7 mouse cellular contexts compared by ENCODE assay signal in the genomic region with DNA sequence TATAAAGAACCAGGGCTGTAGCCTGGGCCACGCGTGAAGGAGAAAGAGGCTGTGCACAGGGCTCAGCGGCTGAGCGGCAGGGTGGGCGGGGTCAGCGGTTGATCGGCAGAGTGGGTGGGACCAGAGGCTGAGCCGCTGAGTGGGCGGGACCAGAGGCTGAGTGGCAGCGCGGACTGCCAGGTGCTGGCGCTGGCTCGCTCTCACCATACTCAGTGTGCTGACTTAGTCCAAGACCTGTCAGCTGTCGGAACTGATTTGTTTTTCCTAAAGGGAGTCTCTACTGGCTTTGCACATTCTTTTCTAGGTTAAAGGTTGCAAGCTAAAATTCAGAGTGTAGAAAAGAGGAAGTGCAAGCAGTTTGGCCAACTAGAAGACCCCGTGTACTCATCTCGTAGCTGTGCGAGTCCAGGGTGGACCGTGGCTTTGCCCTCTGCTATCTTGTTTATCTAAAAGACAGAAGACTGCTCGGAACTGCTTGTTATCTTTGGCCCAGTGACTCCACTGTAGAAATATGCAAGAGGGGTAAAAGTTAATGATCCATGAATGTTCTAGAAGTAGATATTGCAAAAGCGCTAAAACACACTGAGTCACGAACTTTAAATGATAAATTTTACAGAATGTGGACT. TPM values are rescaled to one million over a fixed set of nuclear protein-coding genes. Genes with fewer than 3 reads are reported as not detected.
DNase-seq lines count a peak whose midpoint lies in the region; ATAC-seq lines count a peak whose summit lies in the region.

No protein-coding gene starts in this region.

- peaks cover 44% of the 10 kb centered on the region for H3K4me1 ChIP-seq in intestine, embryonic 16.5 days (ENCODE audit: control insufficient read depth, insufficient read depth, low read length)
- peaks cover 16% of the 10 kb centered on the region for H3K4me1 ChIP-seq in limb, embryonic 11.5 days (ENCODE audit: control insufficient read depth, insufficient read depth, low read length)
- H3K4me1 ChIP-seq in midbrain, embryonic 13.5 days (replicated peaks), result peaks cover 27% of the 10 kb centered on the region

- intact Hi-C loops in gastrocnemius, postnatal 36 days (cut with DNase I), result no loop called here

- peak overlapping the region; percentile 89 for H3K27ac ChIP-seq in intestine, embryonic 16.5 days (ENCODE audit: low read length)
- H3K27ac ChIP-seq in limb, embryonic 11.5 days (replicated peaks; ENCODE audit: low read depth, low read length), result no peak overlapping the region
- H3K27ac ChIP-seq in midbrain, embryonic 13.5 days, result peak overlapping the region; percentile 14; the same call in 1 of the 2 replicates

- H3K4me3 ChIP-seq in intestine, embryonic 16.5 days (ENCODE audit: low read length), result peak overlapping the region; percentile 35
- no peak overlapping the region for H3K4me3 ChIP-seq in limb, embryonic 11.5 days (ENCODE audit: low read depth, low read length)
- H3K4me3 ChIP-seq in midbrain, embryonic 13.5 days (replicated peaks), result peak overlapping the region; percentile 21

- peak; percentile 89 for ATAC-seq in intestine, embryonic 16.5 days
- ATAC-seq in limb, embryonic 11.5 days (ENCODE audit: insufficient number of reproducible peaks, low FRiP score, low TSS enrichment, low read depth), result peak; percentile 80; the same call in 1 of the 2 replicates
- ATAC-seq in midbrain, embryonic 13.5 days, result peak; percentile 93

- H3K9me3 ChIP-seq in intestine, embryonic 16.5 days (ENCODE audit: control insufficient read depth, low read length), result no peaks in the 10 kb centered on the region
- H3K9me3 ChIP-seq in limb, embryonic 11.5 days (ENCODE audit: control insufficient read depth, low read length), result no peaks in the 10 kb centered on the region
- H3K9me3 ChIP-seq in midbrain, embryonic 13.5 days, result no peaks in the 10 kb centered on the region

- no peaks in the 10 kb centered on the region; the same call in 1 of the 2 replicates for H3K36me3 ChIP-seq in intestine, embryonic 16.5 days (ENCODE audit: control insufficient read depth, insufficient read depth, low read length)
- H3K36me3 ChIP-seq in limb, embryonic 11.5 days (ENCODE audit: control insufficient read depth, insufficient read depth, low read length), result no peaks in the 10 kb centered on the region
- H3K36me3 ChIP-seq in midbrain, embryonic 13.5 days, result no peaks in the 10 kb centered on the region

- peak; percentile 94 for DNase-seq in adrenal gland, postnatal 10 days
- DNase-seq in embryo, embryonic 9.5 days (ENCODE audit: extremely low spot score), result peak; percentile 84
- DNase-seq in gastrocnemius, postnatal 36 days, result peak; percentile 76 to 88
- peak; percentile 90 for DNase-seq in limb, embryonic 11.5 days (ENCODE audit: low spot score)
- DNase-seq in spleen, adult 12 weeks (ENCODE audit: low spot score), result peak; percentile 70

- WGBS in intestine, embryonic 16.5 days, result 3% methylated on average over 21 of the region's 21 CpGs
- 13% methylated on average over 21 of the region's 21 CpGs for WGBS in limb, embryonic 11.5 days
- WGBS in midbrain, embryonic 13.5 days, result 11% methylated on average over 21 of the region's 21 CpGs

- peak overlapping the region; percentile 75 for H3K4me2 ChIP-seq in intestine, embryonic 16.5 days (ENCODE audit: low read depth, low read length)
- peak overlapping the region; percentile 47; the same call in 1 of the 2 replicates for H3K4me2 ChIP-seq in limb, embryonic 11.5 days (ENCODE audit: low read depth, severe bottlenecking)
- peak overlapping the region; percentile 52 for H3K4me2 ChIP-seq in midbrain, embryonic 13.5 days (replicated peaks)

- H3K9ac ChIP-seq in intestine, embryonic 16.5 days (ENCODE audit: low read depth, low read length), result peak overlapping the region; percentile 54
- peak overlapping the region; percentile 38; the same call in 1 of the 2 replicates for H3K9ac ChIP-seq in limb, embryonic 11.5 days (ENCODE audit: low read length)
- H3K9ac ChIP-seq in midbrain, embryonic 13.5 days (replicated peaks), result peak overlapping the region; percentile 34; the same call in 1 of the 2 replicates

- no peaks in the 10 kb centered on the region for H3K27me3 ChIP-seq in intestine, embryonic 16.5 days (replicated peaks; ENCODE audit: control insufficient read depth, insufficient read depth, low read length)
- H3K27me3 ChIP-seq in limb, embryonic 11.5 days (ENCODE audit: control insufficient read depth, insufficient read depth, low read length), result no peaks in the 10 kb centered on the region
- peaks cover 16% of the 10 kb centered on the region for H3K27me3 ChIP-seq in midbrain, embryonic 13.5 days

RNA-seq across cellular contexts. Expression of gene H6pd, which starts 19.8 kb away (rescaled TPM):
- 100 to 1,000 TPM; 102 to 133 TPM for total RNA-seq in adrenal gland, postnatal 10 days (2021)
- total RNA-seq in gastrocnemius, postnatal 36 days (2021), result 10 to 100 TPM; 51.9 to 54.1 TPM
- 31.6 and 41.6 TPM in 2 replicates for polyA plus RNA-seq in intestine, embryonic 16.5 days (2015; fragmentation: Nextera tagmentation; extraction: Ambion mirVana)
- polyA plus RNA-seq in limb, embryonic 11.5 days (2014; fragmentation: Nextera tagmentation; extraction: Ambion mirVana), result 3.5 and 3.9 TPM in 2 replicates
- 1.7 and 1.9 TPM in 2 replicates for polyA plus RNA-seq in midbrain, embryonic 13.5 days (2015; fragmentation: Nextera tagmentation; extraction: Ambion mirVana)

RNA-seq across cellular contexts. Expression of gene Spsb1, which starts 34.2 kb away (rescaled TPM):
- 10 to 100 TPM; 31.6 TPM for total RNA-seq in adrenal gland, postnatal 10 days (2021)
- total RNA-seq in gastrocnemius, postnatal 36 days (2021), result 1 to 10 TPM; 5.7 to 8.7 TPM
- 17.0 and 20.6 TPM in 2 replicates for polyA plus RNA-seq in intestine, embryonic 16.5 days (2015; fragmentation: Nextera tagmentation; extraction: Ambion mirVana)
- polyA plus RNA-seq in limb, embryonic 11.5 days (2014; fragmentation: Nextera tagmentation; extraction: Ambion mirVana), result 12.8 and 16.4 TPM in 2 replicates
- 4.0 and 4.8 TPM in 2 replicates for polyA plus RNA-seq in midbrain, embryonic 13.5 days (2015; fragmentation: Nextera tagmentation; extraction: Ambion mirVana)
